Mouse (Mus musculus) stomach, postnatal 0 days (tissue): Measurements from ENCODE around the gene Mmp28.

Experiments
- CTCF ChIP-seq: IDR thresholded peaks from 2 replicates; pipeline ENCODE4 v1.5.1; 2016; ENCODE audit warnings: antibody characterized with exemption, low read depth, mild to moderate bottlenecking, moderate library complexity
- EP300 ChIP-seq: optimal IDR thresholded peaks from 2 replicates; pipeline ENCODE3; 2016; ENCODE audit warnings: antibody characterized with exemption

DNA sequence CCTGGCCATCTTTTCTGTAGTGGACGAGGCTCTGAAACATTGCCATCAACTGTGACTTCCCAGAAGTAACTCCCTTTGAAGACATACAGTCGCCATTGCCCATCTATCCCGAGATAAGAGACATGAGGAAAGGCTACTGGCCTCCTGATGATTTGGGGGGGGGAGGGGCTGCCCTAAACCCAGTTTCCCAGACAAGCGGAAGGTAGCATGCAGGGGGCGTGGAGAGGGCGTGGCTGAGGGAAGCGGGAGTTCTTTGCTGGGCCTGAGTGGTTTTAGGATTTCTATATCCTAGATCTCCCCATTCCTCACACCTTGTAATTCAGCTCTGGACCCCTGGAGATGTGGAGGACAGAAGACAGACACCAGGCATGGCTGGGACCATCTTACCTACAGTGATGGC, 19.0 kb downstream of the Mmp28 start:
- no peak for TF ChIP-seq CTCF
- no peak for TF ChIP-seq EP300
